Mouse (Mus musculus) small intestine, adult 2 months (tissue): ENCODE measurements around the gene Inpp5f.

Source experiments
- CTCF ChIP-seq: fragments of 200-500 bp; IDR thresholded peaks from 2 replicates; pipeline ENCODE4 v1.5.1; 2012; ENCODE audit warnings: low read depth, mild to moderate bottlenecking, control low read depth, inconsistent platforms, low read length, moderate library complexity, mixed read lengths; ENCODE audit not compliant: insufficient replicate concordance, insufficient read length; ENCODE audit errors: extremely low read depth
- POLR2A ChIP-seq: fragments of 200-500 bp; IDR thresholded peaks from 2 replicates; pipeline ENCODE4 v1.6.1; 2012; ENCODE audit warnings: low read depth, mild to moderate bottlenecking, control low read depth, inconsistent platforms, low read length, moderate library complexity

DNA sequence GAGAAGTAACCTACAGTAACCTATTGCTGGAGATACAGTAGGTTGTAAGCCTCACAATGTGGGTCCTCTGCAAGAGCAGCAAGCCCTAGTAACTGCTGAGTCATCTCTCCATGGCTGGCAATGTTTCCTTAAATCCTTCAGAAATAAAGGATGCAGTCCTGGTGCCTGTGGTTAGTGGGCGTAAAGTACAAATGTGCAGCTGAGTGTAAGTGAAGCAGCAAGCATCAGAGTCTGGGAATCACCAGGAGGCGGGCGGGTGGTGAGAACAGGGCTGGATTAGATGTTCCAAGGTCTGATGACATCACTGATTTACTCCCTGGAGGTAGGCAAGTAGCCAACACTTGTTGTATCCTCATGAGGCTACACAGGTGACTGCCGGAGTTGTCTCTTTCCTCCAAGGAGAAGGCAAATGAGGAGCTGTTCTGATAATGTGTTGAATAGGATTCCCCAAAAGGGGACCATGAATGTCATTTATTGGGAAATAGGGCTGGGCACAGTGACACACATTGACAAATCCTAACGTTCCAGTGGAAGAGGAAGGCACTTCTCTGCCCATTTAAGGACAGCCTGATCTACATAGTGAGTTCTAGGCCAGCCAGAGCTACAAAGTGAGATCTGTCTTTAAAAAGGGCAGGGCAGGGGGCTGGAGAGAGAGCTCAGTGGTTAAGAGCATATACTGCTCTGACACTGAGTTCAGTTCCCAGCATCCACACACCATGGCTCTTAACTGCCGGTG, 27.7 kb upstream of the Inpp5f start:
- TF ChIP-seq CTCF (no peak), POLR2A (no peak)
